Mouse (Mus musculus) layer of hippocampus, adult 8-10 months (tissue): ENCODE results near the gene Adamtsl2. TPM values are rescaled to one million over a fixed set of nuclear protein-coding genes. Genes with fewer than 3 reads are reported as not detected.

Source experiments
- DNase-seq, 2 experiments: peaks; one replicate each; pipeline ENCODE4 v3.0.0; 2022; ENCODE audit warnings: low spot score in 2 of 2
- total RNA-seq, 4 experiments: library from RNA; stranded (reverse); gene quantifications; 2 replicates each; pipeline ENCODE4 v1.2.4; 2022

Gene Adamtsl2
- total RNA-seq, 4 experiments from 2014 or later = 8.9 to 13.8 (median 11.1) TPM

DNA sequence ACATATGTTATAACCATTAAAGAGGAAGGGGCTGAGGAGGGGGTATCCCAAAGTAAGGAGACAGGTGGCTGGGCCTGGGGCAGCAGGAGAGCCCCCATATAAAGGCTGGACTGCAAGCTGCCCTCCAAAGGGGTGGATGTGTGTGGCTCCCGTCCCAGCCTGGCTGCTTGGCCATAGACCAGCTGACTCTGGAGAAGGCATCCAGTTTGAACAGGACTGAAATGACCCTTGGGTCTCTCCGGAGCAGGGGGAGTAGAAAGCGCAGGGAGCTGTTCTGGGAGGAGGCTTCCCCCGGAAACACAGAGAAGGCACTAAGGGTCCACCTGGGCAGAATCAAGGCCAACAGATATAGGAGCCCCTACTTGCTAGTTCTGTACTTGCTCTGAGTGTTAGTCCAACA, 4.4 kb upstream of the Adamtsl2 start:
- DNase-seq = no peak

DNA sequence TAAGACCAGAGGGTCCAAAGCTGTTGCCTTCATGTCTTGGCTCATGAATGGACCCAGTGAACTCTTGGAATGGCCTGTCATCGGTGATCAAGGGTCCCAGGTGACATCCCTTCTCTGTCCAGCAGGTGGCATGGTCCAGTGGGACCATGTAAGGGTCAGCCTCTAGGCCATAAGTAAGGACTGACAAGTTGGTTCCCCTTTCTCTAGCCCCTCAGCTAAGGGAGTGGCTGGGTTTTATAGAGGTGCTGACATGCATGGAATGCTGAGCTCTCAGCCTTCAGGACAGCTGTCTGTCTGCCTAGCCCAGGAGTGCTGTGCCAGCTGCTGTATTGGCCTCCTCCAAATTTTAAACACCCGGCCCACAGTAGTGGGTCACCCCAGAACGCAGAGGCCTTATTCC, 3.7 kb upstream of the Adamtsl2 start:
- no peak for DNase-seq

DNA sequence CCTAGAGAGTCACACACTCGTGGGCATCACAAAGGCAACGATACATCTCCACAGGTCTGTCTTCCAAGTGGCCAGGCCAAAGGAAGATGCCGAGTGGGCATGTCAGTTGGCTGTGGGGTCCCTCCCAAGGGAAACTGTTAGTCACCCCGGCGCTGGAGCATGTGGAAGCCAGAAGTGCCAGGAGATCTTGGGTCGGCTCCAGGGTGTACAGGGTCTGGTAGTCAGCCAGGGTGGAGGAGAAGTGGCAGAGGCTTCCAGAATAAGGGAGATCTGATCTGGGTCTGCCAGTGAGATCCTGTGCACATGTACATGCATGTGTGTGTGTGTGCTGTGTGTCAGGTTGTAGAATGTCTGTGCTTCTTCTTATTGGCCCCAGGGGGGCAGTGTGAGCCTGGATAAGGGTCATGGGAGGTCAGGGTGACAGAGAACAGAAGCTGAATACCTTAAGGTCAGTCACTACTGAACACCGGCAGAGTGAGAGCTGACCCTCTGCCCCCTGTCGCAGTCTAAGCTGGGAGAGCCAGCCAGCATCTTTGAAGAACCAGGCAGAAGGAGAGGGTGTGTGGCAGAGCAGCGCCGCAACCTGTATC, 1.4 kb upstream of the Adamtsl2 start:
- no peak for DNase-seq

DNA sequence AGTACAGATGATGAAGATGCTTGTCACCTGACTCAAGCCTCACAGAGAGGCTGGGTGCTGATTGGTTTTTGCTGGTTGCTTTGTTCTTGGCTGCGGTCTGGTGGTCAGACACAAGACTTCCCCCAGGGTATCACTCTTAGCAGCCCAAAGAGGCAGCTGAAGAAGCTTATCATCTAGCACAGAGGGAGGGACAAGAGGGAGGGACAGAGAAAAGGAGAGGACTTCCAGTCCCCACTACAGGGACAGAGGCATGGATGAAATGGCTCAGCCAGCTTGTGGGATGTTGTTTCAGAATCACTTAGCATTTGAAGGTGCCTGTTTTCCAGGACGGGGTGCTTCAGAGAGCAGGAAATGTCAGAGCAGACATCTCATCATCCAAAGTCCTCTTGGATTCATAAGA, 867 bp upstream of the Adamtsl2 start:
- DNase-seq = no peak

DNA sequence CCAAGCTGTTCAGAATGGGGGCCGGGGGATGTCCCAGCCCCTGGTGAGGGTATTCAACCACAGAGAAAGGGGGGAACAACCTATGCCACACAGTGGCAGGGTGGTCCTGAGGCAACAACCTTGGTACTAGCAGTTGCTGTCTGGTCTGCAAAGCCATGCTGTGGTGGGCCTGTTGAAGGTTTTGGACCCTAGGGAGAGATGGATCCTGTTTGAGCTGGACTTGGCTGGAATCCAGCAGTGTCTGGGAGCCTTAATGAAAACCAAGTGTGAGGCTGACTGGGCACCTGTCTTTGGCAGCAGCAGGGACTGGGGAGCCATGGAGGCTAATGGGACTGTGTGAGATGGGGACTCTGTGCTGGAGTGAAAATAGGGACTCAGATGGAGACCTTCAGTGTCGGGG, 470 bp downstream of the Adamtsl2 start:
- no peak for DNase-seq

DNA sequence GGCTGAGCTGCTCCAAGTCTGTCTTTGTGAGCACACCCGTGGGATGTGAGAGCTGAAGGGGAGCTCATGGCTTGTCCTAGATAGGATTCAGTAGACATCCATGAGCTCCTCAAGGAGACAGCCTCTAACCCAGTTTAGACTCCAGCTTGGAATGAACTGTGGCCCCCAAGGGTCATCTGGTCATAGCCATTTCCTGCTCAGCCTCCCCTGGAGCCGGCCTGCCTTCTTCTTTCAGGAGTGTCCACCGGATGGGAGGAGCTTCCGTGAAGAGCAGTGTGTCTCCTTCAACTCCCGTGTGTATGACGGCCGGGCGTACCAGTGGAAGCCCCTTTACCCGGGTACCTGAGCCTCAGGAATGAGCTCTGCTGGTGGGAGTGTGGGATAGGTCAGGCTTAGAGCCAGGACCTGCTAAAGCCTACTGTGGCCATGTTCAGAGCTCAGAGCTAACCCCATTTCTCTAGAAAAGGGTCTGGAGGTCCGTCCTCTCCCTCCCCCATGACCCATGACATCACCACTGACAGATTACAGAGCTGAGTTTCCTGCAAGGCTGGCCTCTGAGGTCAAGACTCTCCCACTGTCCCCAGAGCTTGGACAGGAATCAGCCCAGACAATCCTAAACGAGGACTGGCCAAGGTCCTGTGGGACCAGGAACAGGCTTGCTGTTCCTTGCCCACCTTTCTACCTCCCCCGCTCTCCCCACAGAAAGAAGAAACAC, 4.7 kb downstream of the Adamtsl2 start:
- no peak for DNase-seq

DNA sequence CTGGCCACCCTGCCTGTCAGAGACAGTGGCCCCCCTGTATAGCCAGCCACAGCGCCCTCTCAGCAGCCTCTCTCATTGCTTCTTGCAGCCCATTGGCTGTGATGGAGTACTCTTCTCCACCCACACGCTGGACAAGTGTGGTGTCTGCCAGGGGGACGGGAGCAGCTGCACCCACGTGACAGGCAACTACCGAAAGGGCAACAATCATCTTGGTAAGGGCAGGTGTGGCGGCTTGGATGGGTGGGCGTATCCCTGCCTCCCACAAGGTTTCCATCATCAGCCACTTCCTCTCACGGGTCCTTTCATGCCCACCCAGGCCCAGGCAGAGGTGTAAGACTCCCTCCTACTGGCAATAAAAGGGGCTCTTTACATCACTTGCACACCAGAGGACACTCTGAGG, 5.8 kb downstream of the Adamtsl2 start:
- no peak for DNase-seq

DNA sequence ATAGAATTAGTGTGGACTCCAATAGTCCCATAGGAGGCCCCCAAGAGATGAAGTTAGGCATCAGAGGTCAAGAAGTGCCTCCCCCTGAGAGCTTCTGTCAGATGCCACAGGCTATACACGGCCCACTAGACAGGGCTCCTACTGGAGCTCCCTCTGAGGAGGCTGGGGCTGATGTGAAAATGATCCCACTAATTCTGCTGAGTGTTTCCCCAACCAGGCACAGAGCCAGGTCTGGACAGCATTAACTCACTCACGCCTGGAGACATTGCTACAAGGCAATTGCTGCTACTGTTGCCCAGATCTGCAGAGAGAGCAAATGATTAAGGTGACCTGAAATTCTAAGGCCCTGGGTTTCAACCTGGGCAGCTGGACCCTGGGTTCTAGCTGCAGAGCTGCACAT, 6.6 kb downstream of the Adamtsl2 start:
- no peak for DNase-seq

DNA sequence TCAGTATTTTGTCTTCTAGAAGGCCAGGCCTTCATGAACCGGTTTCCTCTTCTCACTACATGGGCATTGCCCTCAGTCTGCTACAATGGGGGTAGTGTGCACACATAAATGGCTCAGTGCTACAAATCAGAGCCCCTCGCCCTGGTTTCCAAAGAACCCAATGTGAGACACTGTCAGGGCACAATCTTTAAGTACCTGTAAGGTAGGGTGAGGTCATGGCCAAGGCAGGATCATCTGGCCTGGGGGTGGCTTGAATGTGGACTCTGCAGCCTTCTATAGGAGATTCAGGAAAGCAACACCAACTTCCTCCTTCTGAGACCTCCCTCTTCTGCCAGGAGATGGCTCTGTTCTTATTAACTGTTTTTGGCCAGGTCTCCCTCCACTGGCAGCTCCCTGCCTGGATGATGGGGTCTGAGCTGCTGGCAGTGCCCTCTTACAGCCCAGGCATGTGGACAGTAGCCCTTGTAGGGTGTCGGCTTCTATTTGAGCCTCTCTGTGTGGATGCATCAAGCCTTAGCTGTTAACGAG, 7.4 kb downstream of the Adamtsl2 start:
- no peak for DNase-seq

DNA sequence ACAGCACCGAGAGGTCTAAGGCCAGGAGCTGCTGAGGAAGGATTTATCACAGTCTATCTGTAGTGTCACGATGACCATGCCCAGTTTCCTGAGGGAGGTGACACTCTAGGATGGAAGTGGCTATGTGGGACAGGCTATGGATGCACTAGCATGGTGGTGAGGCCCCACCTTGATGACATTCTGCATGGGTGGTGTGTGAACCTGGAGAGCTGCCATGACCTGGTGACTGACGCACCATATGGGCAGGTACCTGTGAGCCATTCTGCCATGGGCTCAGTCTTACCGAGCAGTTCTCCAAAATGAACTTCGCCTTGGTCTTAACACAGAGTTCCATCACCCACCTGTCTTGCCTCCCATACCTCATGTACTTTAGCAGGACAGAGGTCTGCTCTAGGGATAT, 8.4 kb downstream of the Adamtsl2 start:
- DNase-seq = no peak

DNA sequence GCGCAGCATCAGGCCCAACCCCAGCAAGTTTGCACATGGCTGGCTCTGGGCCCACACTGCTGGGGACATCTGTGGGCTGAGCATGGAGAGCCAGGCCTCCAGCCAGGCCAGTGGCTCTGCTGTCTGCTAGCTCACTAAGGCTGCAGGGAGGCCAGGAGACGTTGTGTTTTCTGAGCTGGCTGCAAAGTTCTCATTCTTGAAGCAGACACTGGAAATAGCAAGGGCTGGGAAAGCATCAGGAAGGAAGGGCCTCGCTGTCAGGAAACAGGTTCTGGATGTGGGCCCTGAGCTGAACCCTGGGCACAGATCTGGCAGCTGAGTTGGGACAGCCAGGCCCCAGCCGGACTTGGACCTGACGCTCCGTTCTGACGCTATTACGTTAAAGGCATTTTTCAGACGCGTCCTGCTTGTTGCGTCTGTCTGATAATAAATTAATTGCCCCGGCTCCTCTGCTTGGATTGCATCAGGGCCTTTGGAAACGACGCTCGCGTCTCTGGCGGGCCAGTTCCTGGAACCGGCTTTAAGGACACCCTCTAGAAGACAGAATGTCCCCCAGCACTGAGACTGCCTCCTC, 9.0 kb downstream of the Adamtsl2 start:
- no peak for DNase-seq

DNA sequence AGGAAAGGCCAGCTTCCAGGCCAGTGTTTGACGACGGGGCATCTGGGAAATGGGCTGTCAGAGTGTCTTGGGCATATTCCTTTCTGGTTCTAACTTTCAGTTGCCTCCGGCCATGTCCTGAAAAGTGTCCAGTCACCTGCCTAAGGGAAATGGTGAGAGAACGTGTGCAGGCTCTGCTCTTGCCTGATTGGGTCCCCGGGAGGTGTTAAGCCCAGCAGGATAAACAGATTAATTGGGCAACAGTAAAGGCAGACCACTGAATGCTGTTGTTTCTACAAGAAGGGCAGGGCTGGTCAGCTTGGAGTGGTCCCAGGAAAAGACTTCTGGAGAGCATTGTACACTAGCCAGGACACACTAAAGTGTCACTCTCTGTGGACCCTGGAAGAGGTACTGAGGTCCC, 9.5 kb downstream of the Adamtsl2 start:
- no peak for DNase-seq

DNA sequence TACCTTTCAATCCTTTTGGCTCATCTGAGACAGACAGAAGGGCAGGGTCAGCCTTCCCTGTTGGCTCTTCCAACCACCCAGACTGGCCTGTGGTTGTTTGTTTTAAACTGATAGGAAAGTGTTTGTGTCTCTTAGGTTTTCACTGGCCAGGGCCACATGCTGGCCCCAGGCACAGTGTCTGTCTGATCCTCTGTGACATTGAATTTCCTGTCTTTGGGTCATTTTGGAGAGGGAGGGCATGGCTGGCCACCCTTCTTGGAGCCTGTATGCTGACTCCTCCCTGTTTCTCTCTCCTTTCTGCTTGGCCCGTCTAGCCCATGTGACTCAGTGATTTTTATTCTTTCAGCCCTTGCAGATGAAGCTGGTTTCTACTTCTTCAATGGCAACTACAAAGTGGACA, 10.1 kb downstream of the Adamtsl2 start:
- no peak for DNase-seq

DNA sequence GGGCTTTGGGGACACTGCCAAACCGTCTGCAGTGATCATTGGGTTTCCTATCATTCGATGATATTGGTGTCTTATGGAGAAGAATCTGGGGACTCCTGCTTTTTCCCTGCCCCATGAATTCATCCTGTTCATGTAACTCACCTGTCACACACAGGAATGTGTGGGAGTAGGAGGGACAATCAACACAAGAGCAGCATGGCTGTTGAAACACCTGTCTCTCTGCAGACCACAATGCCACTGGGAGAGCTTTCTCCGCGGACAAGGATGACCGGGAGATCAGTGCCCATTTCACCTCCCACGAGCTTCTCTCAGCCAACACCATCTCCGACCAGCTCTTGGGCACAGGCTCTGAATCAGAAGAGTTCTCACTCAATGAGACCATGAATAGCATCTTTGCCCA, 16.0 kb downstream of the Adamtsl2 start:
- no peak for DNase-seq

DNA sequence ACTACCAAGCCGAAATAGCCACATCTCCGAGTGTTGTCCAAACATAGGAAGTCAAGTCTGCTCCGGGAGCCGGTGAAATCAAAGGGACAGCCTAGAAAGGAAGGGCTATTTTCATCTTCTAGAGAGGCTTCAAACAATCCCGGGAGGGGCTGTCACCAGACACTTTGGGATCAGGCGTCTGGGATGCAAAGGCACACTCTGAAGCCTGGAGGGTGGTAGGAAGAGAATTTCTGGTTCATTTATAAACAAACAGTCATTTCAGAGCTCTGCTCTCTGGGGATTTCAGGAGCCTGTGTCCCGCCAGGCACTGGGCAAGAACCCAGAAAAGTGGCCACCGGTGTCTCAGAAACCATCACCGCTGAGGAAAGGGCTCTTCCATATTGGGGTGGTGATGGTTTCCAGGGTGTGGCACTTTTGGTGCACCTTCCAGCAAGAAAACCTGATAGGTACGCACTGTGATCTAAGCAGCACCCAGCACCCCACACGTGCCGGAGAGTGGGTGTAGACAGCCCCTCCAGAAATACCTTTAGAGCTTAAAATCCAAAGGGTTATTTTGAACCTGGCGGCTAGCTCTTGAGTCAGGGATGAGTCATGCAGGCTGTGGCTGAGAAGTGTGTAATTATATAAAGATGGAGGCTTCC, 17.3 kb downstream of the Adamtsl2 start:
- DNase-seq = peak in 1 of 2 experiments; percentile 36

DNA sequence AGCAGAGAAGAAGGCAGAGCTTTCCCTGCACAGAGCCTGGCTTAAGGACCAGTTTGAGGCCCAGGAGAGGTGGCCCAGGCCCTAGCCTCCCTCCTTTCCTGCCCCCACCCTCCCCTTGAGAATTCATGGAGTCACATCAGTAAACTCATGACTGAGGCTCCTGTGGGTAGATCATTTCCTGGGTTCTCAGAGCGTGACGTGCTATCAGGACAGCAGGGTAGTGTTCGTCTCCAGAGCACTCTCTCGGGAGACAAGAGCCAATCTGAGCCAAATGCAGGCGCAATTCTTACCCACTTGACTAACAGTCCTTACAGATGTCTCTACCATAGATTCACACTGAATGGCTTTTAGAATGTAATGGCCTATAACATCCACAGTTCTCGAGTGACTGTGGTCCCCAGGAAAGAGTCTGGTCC, 18.1 kb downstream of the Adamtsl2 start:
- no peak for DNase-seq

DNA sequence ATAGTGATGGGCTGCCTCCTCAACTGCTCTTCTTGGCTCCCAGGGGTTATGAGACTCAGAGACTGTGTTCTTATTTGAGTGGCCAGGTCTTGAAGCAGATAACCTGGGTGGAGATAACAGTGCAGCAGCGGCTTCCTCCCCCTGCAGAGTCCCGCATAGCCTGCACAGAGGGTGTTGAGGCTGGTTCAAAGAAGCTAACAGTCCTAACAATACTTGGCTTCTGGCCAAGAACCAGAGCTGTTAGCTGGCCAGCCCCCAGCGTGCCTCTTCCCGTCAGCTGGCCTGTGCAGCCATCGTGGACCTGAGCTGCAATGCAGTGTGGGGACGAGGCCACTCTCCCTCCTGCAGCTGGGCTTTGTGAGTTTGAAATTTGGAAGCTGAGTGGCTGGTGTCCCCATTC, 18.6 kb downstream of the Adamtsl2 start:
- DNase-seq = peak in 1 of 2 experiments; percentile 32

DNA sequence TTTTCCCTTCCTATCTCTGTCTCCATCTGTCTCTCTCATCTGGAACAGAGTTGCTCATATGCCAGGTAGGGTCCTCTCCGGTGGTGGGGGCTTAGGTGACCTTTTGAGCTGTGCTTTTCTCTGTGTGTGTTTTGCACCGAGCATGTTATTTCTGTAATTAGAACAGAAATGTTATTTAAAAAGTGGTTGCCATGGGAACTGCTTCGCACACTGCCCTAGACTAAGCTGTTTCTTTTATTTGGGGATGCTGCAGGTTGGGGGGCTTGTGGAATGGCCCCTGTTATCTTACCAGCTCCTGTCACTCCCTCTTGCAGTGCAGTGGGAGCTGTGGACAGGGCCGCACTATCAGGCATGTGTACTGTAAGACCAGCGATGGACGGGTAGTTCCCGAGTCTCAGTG, 24.4 kb downstream of the Adamtsl2 start:
- peak in 1 of 2 experiments; percentile 44 for DNase-seq

DNA sequence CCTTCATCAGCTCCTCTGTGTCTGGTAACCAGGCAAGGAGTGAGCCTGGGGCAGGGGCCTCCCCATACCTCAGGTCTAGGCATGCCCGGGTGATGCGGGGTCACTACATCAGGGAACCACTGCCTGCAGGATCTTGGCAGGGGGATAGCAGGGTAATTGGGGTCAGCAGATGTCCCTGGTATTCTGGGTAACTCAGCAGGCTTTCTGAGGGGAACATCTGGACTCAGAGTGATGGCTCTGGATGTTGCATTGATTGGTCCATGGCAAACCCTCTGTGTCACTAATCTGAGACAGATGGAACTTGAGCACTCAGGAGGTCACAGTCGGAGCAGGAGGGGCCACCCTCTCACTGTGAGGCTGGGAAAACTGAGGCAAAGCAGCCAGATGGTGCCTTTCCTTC, 27.6 kb downstream of the Adamtsl2 start:
- DNase-seq = no peak

DNA sequence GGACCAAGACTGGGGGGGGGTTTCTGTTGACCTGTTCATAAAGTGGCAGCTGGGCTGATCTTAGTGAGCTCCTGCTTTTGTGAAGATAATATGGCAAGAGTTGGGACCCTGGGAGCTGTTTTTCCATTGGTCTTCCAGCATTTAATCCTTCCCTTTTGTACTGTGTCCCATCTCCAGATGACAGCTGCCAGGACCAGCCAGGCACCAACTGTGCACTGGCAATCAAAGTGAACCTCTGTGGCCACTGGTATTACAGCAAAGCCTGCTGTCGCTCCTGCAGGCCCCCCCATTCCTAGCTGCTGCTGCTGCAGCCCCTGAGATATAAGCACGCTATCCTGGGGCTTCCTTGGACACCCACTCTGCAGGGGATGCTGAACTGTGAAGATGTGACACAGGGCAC, 29.0 kb downstream of the Adamtsl2 start:
- no peak for DNase-seq

DNA sequence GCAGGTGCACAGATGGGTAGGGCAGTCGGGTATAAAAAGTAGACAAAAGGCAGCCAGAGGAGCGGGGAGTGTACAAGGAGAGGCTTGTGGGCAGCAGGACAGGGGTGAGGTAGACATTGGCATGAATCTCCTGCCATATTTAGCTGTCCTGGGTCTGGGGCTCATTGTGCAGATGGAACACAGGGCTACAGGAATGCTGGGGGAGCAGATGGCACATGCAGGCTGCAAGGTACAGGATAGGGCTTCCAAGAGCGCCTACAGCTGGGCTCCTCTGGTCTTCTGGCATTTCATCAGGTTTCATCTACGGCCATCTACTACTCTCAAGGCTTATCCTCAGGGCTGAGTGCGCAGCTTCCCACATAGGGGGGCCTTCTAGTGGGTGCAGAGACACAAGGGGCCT, 29.9 kb downstream of the Adamtsl2 start:
- peak in 1 of 2 experiments; percentile 28 for DNase-seq

DNA sequence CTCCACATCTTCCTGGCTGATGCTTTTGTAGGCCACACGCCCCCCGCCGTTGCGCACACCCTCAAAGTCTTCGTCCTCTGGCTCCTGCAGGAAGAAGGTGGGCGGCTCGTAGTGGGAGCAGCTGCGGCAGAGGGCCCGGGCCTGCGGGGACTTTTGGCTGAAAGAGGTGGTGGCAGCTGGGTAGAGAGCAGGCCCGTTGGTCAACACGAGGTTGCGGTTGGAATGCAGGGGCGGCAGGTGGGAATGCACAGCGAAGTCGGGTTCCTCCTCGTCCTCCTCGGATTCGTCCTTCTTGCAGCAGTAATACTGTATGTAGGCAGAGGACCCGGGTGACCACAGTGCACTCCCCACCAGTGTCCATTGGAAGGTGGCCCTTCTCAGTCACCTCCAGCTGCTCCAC, 33.4 kb downstream of the Adamtsl2 start:
- no peak for DNase-seq
